Mouse (Mus musculus): Measurements from ENCODE around the gene Arid5b. TPM values are rescaled to one million over a fixed set of nuclear protein-coding genes. Genes with fewer than 3 reads are reported as not detected.

Gene Arid5b
- polyA plus RNA-seq, 1 experiment from 2014 or later = 42.9 TPM

DNA sequence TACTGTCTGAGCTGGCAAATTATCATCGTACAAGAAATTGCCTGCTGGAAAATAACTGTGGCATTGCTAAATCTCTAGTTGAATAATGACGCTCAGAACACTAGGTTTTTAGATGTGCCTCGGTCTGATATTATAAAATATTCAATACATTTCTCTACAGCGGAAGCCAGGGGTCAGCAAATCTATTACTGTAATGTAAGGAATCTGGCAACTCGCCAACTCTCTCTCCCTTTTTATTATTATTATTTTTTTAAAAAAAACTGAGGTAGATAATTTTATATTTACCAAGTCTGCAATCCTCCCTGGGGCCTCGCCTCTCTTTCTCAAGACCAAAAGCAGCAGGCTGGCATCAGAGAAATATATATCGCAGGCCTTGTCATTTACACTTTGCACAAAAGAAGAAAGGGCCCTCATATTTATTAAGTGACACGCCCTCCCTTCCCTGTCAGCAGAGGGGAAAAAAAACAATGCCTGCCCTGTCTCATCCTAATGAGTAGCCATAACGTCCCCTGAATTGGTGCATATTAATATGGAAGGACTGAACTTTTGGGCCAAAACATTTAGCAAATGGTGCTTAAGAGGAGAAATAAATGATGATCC lies 172.1 kb downstream of the Arid5b start:
- 56% methylated on average over 9 of the region's 9 CpGs for WGBS
- ATAC-seq (ENCODE audit: low FRiP score, low TSS enrichment) = no peak
- peaks cover 14% of the 10 kb centered on the region; the same call in 1 of the 2 replicates for H3K36me3 ChIP-seq (ENCODE audit: control insufficient read depth, insufficient read depth, low read length)
- no peak overlapping the region for H3K9ac ChIP-seq (ENCODE audit: low read depth, low read length)
- no peaks in the 10 kb centered on the region for H3K27me3 ChIP-seq (ENCODE audit: control insufficient read depth, insufficient read depth, low read length)
- H3K4me3 ChIP-seq (ENCODE audit: low read length) = no peak overlapping the region
- no peak overlapping the region; the same call in 1 of the 2 replicates for H3K27ac ChIP-seq (ENCODE audit: low read depth, low read length)
- H3K9me3 ChIP-seq (ENCODE audit: control insufficient read depth, low read length) = no peaks in the 10 kb centered on the region
- H3K4me2 ChIP-seq (replicated peaks; ENCODE audit: low read depth, low read length) = no peak overlapping the region
- H3K4me1 ChIP-seq (ENCODE audit: control insufficient read depth, insufficient read depth, low read length) = peaks cover 17% of the 10 kb centered on the region

DNA sequence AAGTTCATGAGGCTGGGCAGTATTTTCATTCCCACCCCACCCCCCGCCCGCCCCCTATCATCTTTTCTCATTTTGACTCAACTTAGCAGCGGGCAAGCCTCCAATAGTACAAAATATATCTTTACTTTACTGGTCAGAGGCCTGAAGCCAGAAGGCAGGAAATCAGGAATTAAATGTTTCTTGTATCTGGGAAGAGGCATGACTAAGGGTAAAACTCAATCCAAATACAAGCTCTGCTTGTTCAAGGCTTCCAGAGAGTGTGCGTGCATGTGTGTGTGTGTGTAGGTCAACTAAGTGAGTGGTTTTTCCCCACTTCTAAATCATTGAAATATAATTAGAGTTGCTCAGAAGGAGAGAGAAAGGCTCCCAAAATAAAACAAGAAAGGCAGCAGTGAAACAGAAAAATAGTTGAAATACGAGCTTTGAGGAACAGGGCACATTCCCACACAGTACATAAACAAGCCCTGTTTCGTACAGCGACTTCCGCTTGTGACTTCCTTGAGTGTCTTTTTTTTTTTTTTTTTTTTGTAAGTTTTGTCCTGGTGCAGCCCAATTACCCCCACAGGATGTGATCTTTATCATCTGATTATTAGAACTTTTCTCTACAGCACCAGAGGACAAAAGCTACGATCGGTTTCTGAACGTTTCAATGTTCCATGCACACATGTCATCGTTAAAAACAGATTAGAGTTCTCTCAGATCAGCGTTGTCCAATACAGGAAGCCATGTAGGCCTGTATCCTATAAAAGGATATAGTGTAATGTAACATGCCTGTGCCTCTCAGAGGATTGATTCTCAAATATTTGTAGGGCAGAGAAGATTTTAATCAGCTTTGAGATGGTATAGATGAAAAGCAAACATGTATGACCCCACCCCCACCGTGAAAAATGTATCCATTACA lies 173.4 kb downstream of the Arid5b start:
- WGBS = 39% methylated on average over 14 of the region's 14 CpGs
- no peak for ATAC-seq (ENCODE audit: low FRiP score, low TSS enrichment)
- Histone ChIP-seq H3K9ac (ENCODE audit: low read depth, low read length) (no peak overlapping the region), H3K4me3 (ENCODE audit: low read length) (no peak overlapping the region), H3K9me3 (ENCODE audit: control insufficient read depth, low read length) (no peaks in the 10 kb centered on the region), H3K4me2 (replicated peaks; ENCODE audit: low read depth, low read length) (no peak overlapping the region), H3K27ac (ENCODE audit: low read depth, low read length) (peak overlapping the region; percentile 79), H3K27me3 (ENCODE audit: control insufficient read depth, insufficient read depth, low read length) (no peaks in the 10 kb centered on the region), H3K36me3 (ENCODE audit: control insufficient read depth, insufficient read depth, low read length) (peaks cover 23% of the 10 kb centered on the region), H3K4me1 (ENCODE audit: control insufficient read depth, insufficient read depth, low read length) (peaks cover 17% of the 10 kb centered on the region)

- Histone ChIP-seq H3K4me1 (ENCODE audit: control insufficient read depth, insufficient read depth, low read length) (peaks cover 17% of the 10 kb centered on the region), H3K4me2 (replicated peaks; ENCODE audit: low read depth, low read length) (no peak overlapping the region), H3K9me3 (ENCODE audit: control insufficient read depth, low read length) (no peaks in the 10 kb centered on the region), H3K36me3 (ENCODE audit: control insufficient read depth, insufficient read depth, low read length) (peaks cover 23% of the 10 kb centered on the region), H3K27me3 (ENCODE audit: control insufficient read depth, insufficient read depth, low read length) (no peaks in the 10 kb centered on the region), H3K4me3 (ENCODE audit: low read length) (no peak overlapping the region), H3K27ac (ENCODE audit: low read depth, low read length) (peak overlapping the region; percentile 79; the same call in 1 of the 2 replicates), H3K9ac (ENCODE audit: low read depth, low read length) (no peak overlapping the region)
- 17% methylated on average over 2 of the region's 2 CpGs for WGBS
- 0 out of 2 replicates have a peak, but pooled peaks have one; percentile 17 for ATAC-seq (ENCODE audit: low FRiP score, low TSS enrichment)
These were observed 174.1 kb downstream of the Arid5b start for GRCm38 (mm10) chr10:68104481-68104880.

- no peaks in the 10 kb centered on the region for H3K9me3 ChIP-seq (ENCODE audit: control insufficient read depth, low read length)
- H3K36me3 ChIP-seq (ENCODE audit: control insufficient read depth, insufficient read depth, low read length) = peaks cover 21% of the 10 kb centered on the region
- no peak overlapping the region for H3K4me3 ChIP-seq (ENCODE audit: low read length)
- no peak overlapping the region for H3K9ac ChIP-seq (ENCODE audit: low read depth, low read length)
- WGBS = 34% methylated on average over 5 of the region's 5 CpGs
- H3K27ac ChIP-seq (ENCODE audit: low read depth, low read length) = peak overlapping the region; percentile 79; the same call in 1 of the 2 replicates
- H3K27me3 ChIP-seq (ENCODE audit: control insufficient read depth, insufficient read depth, low read length) = no peaks in the 10 kb centered on the region
- peaks cover 17% of the 10 kb centered on the region for H3K4me1 ChIP-seq (ENCODE audit: control insufficient read depth, insufficient read depth, low read length)
- ATAC-seq (ENCODE audit: low FRiP score, low TSS enrichment) = peak; percentile 86
- no peak overlapping the region for H3K4me2 ChIP-seq (replicated peaks; ENCODE audit: low read depth, low read length)
These were observed 174.6 kb downstream of the Arid5b start for GRCm38 (mm10) chr10:68103988-68104387.

DNA sequence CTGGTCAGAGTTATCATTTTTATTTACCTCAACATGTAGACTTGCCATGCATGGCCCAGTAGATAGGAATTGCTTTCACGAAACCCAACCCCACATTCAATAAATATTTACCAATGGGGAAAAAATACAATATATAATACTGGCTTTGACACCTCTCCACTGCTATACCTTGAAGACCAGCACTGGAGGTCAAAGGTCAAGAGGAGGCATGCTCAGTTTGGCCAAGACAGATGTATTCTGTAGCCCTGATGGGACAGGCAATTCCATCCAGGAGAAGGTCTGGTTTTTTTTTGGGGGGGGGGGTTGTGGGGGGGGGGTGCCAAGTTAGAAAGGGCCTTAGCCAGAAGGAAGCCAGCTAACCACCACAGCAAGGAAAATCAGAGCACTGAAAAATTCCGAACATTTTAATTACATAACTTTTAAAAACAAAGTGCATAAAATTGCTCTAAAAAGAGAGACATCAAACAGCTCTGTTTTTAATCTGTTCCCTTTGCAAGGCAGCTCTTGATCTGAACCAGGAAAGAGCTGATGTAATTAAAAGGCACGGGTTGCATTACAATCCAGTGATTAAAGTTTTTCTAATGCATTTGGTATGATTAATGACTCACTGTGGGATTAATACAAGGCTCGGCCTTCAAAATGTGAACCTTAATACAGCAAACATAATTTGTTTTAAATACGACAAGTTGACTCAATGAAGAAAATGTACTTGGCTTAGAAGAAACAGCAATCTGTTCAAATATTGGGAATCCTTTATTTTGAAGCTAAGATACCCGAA lies 175.3 kb downstream of the Arid5b start:
- Histone ChIP-seq H3K4me2 (replicated peaks; ENCODE audit: low read depth, low read length) (no peak overlapping the region), H3K36me3 (ENCODE audit: control insufficient read depth, insufficient read depth, low read length) (peaks cover 20% of the 10 kb centered on the region), H3K4me3 (ENCODE audit: low read length) (no peak overlapping the region), H3K27ac (ENCODE audit: low read depth, low read length) (peak overlapping the region; percentile 79; the same call in 1 of the 2 replicates), H3K4me1 (ENCODE audit: control insufficient read depth, insufficient read depth, low read length) (peaks cover 17% of the 10 kb centered on the region), H3K9me3 (ENCODE audit: control insufficient read depth, low read length) (no peaks in the 10 kb centered on the region), H3K27me3 (ENCODE audit: control insufficient read depth, insufficient read depth, low read length) (no peaks in the 10 kb centered on the region), H3K9ac (ENCODE audit: low read depth, low read length) (no peak overlapping the region)
- 65% methylated on average over 6 of the region's 6 CpGs for WGBS
- no peak for ATAC-seq (ENCODE audit: low FRiP score, low TSS enrichment)

DNA sequence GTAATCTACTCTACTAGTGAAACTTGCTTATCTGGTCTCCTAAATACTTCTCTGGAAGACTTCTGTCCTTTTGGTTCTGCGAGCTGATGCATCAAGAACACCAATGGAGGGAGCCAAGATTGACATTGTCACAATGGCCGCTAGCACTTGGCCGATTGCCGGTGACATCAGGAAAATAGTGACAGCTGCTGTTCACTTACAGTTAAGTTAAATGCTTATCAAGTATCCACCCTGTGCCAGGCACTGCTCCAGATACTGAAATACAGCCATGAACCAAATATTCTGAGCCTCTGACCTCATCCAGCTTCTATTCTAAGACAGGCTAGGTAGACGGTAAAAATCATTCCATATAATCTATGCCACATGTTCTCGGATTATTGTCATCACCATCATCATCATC lies 176.0 kb downstream of the Arid5b start:
- H3K9ac ChIP-seq (ENCODE audit: low read depth, low read length) = no peak overlapping the region
- no peaks in the 10 kb centered on the region for H3K27me3 ChIP-seq (ENCODE audit: control insufficient read depth, insufficient read depth, low read length)
- H3K27ac ChIP-seq (ENCODE audit: low read depth, low read length) = no peak overlapping the region
- H3K36me3 ChIP-seq (ENCODE audit: control insufficient read depth, insufficient read depth, low read length) = peaks cover 27% of the 10 kb centered on the region
- peaks cover 17% of the 10 kb centered on the region for H3K4me1 ChIP-seq (ENCODE audit: control insufficient read depth, insufficient read depth, low read length)
- WGBS = 95% methylated on average over 6 of the region's 6 CpGs
- H3K4me2 ChIP-seq (replicated peaks; ENCODE audit: low read depth, low read length) = no peak overlapping the region
- no peak for ATAC-seq (ENCODE audit: low FRiP score, low TSS enrichment)
- no peak overlapping the region for H3K4me3 ChIP-seq (ENCODE audit: low read length)
- H3K9me3 ChIP-seq (ENCODE audit: control insufficient read depth, low read length) = no peaks in the 10 kb centered on the region

GRCm38 (mm10) chr10:68101251-68101650 lies 177.3 kb downstream of the Arid5b start:
- H3K4me1 ChIP-seq (ENCODE audit: control insufficient read depth, insufficient read depth, low read length) = peaks cover 12% of the 10 kb centered on the region
- H3K36me3 ChIP-seq (ENCODE audit: control insufficient read depth, insufficient read depth, low read length) = peaks cover 40% of the 10 kb centered on the region
- no peak overlapping the region for H3K4me3 ChIP-seq (ENCODE audit: low read length)
- H3K27ac ChIP-seq (ENCODE audit: low read depth, low read length) = no peak overlapping the region
- no peak for ATAC-seq (ENCODE audit: low FRiP score, low TSS enrichment)
- H3K27me3 ChIP-seq (ENCODE audit: control insufficient read depth, insufficient read depth, low read length) = no peaks in the 10 kb centered on the region
- 88% methylated on average over 4 of the region's 4 CpGs for WGBS
- no peaks in the 10 kb centered on the region for H3K9me3 ChIP-seq (ENCODE audit: control insufficient read depth, low read length)
- H3K4me2 ChIP-seq (replicated peaks; ENCODE audit: low read depth, low read length) = no peak overlapping the region
- H3K9ac ChIP-seq (ENCODE audit: low read depth, low read length) = no peak overlapping the region

GRCm38 (mm10) chr10:68100506-68100905 lies 178.0 kb downstream of the Arid5b start:
- Histone ChIP-seq H3K4me3 (ENCODE audit: low read length) (no peak overlapping the region), H3K27me3 (ENCODE audit: control insufficient read depth, insufficient read depth, low read length) (no peaks in the 10 kb centered on the region), H3K4me2 (replicated peaks; ENCODE audit: low read depth, low read length) (no peak overlapping the region), H3K9me3 (ENCODE audit: control insufficient read depth, low read length) (no peaks in the 10 kb centered on the region), H3K9ac (ENCODE audit: low read depth, low read length) (no peak overlapping the region), H3K27ac (ENCODE audit: low read depth, low read length) (no peak overlapping the region), H3K36me3 (ENCODE audit: control insufficient read depth, insufficient read depth, low read length) (peaks cover 44% of the 10 kb centered on the region), H3K4me1 (ENCODE audit: control insufficient read depth, insufficient read depth, low read length) (peaks cover 8% of the 10 kb centered on the region)
- WGBS = 64% methylated on average over 8 of the region's 8 CpGs
- no peak; the same call in 1 of the 2 replicates for ATAC-seq (ENCODE audit: low FRiP score, low TSS enrichment)

All from kidney, embryonic 14.5 days (tissue).